Mouse (Mus musculus): ENCODE data around the gene Hoxa7. TPM values are rescaled to one million over a fixed set of nuclear protein-coding genes. Genes with fewer than 3 reads are reported as not detected.

Hoxa7 gene
- total RNA-seq, 4 experiments from 2014 or later = not detected

- no peak for DNase-seq (ENCODE audit: low spot score in 2 of 2)
These were observed 56.8 kb downstream of the Hoxa7 start, which contains the start of gene Hoxa2 for GRCm38 (mm10) chr6:52164626-52165440. TSS of gene Hoxa2 (minus strand) at chr6:52164831.

Small RNA genes lying within 50 kb of the gene (microRNA-seq; reads per million reads assigned to microRNA genes)
- 2.0 to 3.8 reads per million in 2 experiments for gene Mir196b

Other genes with a start within 250 kb of the Hoxa7 start
- gene Skap2, start 209.3 kb downstream of the Hoxa7 start, total RNA-seq (2022) = 10 to 100 TPM; 17.0 to 30.2 (median 25.6) TPM
- not detected for gene Hoxa1, start 63.5 kb downstream of the Hoxa7 start, total RNA-seq (2022)
- gene Hoxa2, start 57.0 kb downstream of the Hoxa7 start, total RNA-seq (2022) = not detected
- gene 5730596B20Rik, start 44.4 kb downstream of the Hoxa7 start, total RNA-seq (2022) = not detected
- gene Hoxa4, start 30.1 kb downstream of the Hoxa7 start, total RNA-seq (2022) = not detected
- gene Hoxa5, start 17.3 kb downstream of the Hoxa7 start, total RNA-seq (2022) = not detected
- not detected for gene Hoxa6, start 13.1 kb downstream of the Hoxa7 start, total RNA-seq (2022)
- gene Hoxa3, start 8.5 kb downstream of the Hoxa7 start, total RNA-seq (2022) = not detected
- gene Gm28308, start 8.5 kb downstream of the Hoxa7 start, total RNA-seq (2022) = not detected
- not detected for gene Hoxa9, start 9.2 kb upstream of the Hoxa7 start, total RNA-seq (2022)
- gene Hoxa10, start 19.0 kb upstream of the Hoxa7 start, total RNA-seq (2022) = not detected
- gene Hoxa11, start 24.0 kb upstream of the Hoxa7 start, total RNA-seq (2022) = not detected
- not detected for gene Hoxa13, start 39.0 kb upstream of the Hoxa7 start, total RNA-seq (2022)
- gene Evx1, start 91.6 kb upstream of the Hoxa7 start, total RNA-seq (2022) = not detected

Measured in layer of hippocampus, adult 8-10 months (tissue).